Mouse (Mus musculus) frontal cortex, postnatal 25 days (tissue): ENCODE results near the gene Grem2.
A peak's percentile ranks its signal among the peaks of the same experiment; 100 is the strongest.

Experiments
- DNase-seq, 2 experiments: peaks; one replicate each; pipeline ENCODE4 v3.0.0; 2022; ENCODE audit warnings: low spot score in 2 of 2

Grem2 gene

DNA sequence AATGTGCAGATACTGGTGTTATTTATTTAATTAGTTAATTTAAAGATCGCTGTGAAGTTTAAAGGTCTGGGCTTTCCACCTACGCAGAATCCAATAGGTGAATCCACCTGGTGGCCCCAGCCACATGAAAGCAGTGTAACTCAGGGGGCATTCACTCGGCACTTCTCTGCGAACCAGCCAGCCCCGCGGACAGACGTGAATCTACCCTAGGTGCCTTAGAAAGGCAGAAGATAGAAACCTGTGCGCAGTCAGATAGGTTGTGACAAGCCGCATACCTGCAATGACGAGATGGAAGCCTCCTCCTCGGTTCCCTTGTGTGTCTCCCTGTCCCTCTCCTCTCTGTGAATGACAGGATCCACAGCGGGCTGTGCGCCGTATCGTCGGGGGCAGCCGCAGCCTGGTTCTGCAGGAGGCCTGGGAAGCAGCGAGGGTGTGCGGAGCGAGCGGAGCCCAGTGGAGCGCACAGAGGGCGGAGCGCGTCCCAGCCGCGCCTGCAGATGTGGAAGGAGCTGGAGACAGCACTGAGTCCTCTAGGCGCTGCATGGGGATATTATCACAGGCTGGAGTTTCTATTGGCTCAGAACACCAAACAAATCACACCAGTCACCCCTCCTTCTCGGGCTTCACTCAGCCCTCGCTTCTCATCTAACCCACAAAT lies at the start of gene Grem2:
Gene Grem2, minus strand, starts transcription at position 522 of the 658 bp plus-strand sequence.
- DNase-seq = peak; percentile 48 to 58

DNA sequence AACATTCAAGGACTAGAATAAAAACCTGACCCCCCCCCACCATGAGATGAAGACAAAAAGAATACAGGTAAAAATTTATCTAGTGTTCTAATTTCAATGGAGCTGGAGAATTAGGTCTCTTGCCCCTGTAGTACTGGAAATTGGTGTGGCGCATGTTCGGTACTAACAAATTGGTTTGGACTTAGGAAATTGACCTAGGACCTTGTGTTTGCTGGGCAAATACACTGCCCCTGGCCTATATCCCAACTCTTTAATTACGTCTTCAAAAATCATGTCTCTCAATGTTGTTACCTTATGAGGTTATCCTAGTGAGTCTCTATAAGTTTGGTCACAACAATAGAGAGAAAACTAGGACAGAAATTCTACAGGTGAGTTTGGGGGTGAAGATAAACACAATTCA lies 38.2 kb upstream of the Grem2 start:
- DNase-seq = no peak

DNA sequence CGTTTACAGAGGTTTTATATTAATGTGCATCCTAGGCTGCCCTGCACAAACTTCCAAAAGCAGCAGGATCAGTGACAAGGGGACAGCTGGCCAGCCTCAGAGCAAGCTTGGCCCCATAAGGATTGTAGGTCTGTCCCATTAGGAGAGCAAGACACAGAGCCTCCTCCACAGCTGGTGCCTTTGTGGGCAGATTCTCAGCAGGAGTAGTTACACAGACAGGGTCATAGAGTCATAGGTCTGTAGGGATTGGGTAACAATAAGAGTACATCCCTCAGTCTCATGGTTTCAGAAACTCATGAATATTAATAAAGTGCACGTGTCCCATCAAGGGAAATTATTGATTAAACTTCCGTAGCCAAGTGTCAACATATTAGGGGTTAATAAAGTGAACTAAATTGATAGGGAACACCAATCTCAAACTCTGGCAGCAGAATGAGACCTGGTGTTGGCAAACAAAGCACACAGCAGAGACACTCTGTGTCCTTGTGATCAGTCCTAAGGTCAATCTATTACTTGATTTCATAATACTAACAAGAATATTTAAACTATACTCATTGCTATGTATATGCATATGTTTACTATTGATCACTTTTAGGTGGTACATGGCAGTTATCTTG lies 9.5 kb upstream of the Grem2 start:
- DNase-seq = no peak

DNA sequence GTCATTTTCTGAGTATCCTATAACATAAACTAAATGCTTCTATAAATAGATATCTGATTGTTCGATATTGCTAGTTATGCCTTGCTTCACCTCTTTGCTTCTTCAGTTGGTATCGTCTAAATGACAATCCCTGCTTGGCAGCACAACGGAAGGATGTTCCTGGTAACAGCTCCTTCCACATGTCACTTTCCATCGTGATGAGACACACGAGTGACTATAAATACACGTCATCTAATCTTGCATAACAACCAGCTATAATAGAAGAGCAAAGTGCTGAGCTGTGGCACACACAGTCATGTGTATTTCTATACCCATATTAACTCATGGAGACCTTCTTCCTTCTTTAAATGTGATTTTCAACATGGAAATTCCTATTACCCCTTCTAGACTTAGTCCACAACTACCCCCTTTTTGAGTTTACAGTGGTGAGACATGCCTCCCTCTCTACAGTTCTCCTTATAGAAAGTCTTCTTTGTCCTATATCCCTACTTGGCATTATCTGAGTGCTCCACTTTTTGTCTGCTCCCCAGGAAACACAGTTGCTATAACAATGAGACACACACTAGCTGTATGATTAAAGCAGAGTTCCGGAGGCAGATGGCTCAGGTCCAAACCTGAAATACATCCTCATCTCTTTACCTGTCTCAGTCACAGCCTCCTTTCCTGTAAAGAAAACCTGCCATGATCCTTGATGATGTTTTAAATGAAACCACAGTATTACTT lies 8.0 kb upstream of the Grem2 start:
- DNase-seq = no peak

DNA sequence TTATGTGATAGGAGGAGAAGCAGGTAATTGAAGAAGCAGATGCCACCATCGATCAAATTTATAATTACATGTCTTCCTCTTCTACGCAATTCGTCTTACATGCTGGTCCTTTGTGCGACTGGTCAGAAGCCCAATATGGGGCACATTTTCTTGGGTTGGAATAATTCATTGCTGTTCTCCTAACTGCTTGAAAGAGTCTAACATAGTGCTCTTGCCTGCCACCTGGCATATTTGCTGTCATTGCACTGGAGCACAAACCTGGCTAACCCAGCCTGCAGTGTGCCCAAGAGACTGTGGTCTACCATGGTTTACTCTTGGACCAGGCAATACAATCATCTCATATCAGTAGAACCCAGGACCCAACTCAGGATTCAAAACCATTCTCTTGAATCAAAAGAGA lies 2.7 kb downstream of the Grem2 start:
- DNase-seq = no peak

DNA sequence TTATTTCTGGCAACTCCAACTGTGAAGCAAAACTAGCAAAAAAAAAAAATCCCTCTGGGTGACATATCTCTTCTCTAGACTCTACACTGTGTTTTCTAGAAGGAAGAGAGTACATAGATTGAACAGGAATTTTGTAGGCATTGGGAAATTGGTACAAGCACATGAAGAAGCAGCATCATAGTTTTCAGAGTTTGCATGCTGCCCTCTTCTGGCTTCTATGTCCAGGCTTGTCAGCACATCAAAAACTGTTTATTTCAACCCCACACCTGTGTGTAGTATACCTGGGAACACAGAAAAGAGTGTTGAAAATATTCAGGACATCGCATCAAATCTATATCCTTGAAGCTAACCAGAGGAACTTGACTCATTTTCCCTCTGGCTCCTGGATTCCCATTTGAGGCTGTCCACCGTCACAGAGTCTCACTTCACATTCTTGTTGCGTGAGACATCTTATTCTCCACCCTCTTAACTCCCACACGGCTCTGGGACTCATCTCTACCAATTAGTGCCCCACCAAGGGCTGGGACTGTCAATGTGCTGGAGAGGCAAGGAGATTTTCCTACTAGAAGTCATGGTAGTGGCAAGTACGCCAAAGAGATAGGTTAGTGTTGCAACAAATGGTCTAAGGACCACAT lies 3.3 kb downstream of the Grem2 start:
- DNase-seq = no peak

DNA sequence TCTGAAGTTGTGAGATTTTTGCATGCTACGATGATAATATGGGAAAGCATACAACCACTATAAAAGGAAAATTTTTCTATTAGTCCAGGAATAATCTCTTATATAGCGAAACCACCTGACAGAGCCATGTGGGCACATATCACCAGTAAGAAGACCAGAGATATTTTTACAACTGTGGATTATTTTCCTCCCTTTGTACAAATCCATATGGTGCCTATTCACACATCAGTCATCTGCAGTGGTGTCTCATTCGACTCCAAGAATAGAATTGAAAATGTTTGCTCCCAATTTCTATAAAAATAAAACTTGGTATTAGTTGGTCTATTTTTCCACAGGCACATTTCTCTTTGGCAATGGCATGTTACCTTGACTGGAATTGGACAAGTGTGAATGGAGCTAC lies 11.8 kb downstream of the Grem2 start:
- DNase-seq = no peak

DNA sequence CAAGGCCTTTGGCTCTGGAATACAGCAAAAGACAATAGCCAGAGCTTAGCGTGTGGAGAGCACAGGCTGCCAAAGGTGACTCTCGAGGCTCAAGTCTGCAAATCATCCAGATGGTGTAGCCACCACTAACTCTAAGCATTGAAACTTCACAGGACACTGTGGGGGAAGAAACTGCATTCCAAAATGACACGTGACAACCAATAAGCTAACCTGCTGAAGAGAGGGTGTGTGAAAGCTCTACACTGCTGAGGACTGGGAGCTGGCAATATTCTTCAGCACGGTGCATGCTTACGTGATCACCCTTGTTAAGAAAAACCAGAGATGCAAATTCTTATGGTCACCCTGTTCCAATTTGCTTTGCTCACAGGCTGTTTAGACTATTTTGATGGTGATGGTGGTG lies 13.4 kb downstream of the Grem2 start:
- no peak for DNase-seq

DNA sequence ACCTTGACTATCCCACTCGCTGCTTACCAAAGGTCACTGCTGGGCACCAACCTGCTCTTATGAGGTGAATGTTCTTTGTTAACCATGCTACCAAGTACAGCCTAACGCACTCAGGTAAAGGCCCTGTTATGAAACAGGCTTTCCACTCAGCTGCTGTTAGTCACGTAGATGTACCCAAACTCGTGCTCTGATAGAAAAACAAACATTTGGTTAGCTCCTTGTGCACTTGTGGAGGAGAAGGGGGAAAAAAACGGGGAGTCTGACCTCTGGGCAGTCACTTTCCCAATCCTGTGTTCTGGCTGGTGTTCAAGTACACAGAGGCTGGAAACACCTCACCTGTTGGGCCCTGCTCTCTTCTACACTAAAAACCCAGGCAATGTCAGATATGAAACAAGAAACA lies 14.0 kb downstream of the Grem2 start:
- DNase-seq = no peak

DNA sequence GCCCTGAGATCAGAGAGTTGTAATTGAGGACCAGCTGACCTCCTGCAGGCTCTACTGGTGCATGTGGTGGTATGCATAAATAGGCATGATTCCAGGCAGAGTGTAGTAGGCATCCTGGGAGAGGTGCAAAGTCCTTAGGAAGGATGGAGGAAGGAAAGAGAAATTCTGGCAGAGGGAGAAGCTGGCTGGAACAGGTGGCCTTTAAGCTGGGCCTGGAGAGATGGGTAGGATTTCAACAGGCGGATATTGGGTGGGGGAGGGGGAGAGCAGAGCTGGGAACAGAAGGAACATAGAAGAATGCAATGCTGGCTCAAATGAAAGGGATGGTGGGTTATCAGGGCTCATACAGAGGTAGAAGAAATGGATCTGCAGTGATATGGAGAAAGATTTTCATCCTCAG lies 18.9 kb downstream of the Grem2 start:
- no peak for DNase-seq

DNA sequence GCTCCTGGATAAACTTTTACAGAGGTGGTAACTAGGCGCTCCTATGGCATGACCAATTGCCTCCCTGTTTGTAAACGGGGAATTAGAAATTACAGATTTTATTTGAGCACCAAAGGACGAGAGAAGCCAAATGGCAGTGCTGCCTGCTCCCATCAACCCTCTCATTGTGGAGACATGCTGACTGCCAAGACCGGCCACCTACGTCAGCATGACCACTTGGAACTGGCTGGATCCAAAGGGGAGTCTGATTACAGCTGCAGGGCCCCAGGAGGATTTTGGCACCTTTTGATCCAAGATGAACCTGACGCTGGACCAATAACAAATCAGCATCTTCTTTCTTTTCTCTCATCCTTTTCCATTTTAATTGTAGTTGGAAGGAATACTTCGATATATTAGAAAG lies 29.1 kb downstream of the Grem2 start:
- no peak for DNase-seq

DNA sequence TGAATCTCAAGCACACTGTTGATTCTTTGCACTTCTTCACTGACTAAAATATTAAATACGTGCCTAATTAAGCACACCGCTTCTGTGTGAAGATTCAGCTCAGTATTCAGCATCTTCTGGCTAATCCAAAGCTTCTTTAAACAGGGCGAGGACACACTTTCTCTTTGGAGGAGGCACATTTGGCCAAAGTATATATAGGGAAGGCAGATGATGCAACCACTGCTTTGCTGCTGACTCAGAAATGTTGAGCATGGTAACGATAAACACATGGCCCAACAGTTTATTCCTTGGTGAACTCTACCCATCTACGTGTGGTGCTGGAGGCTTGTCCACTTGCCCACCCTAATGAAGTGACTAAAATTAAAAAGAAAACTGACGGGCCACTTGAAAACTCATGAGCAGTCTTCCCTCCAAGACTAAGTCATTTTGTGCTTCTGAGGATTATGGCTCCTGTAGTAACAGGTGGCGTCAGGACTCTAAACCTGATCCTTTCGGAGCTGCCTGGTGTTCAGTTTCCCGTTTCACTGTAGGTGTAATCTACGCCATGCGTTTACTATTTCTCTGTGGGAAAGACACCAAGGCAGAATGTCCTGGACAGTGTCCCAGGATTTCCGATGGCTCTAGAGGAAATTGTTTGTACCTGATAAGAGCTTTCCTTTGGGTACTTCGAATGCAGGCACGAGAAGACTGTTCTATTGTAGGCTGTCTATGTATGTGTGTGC lies 32.8 kb downstream of the Grem2 start:
- DNase-seq = no peak

DNA sequence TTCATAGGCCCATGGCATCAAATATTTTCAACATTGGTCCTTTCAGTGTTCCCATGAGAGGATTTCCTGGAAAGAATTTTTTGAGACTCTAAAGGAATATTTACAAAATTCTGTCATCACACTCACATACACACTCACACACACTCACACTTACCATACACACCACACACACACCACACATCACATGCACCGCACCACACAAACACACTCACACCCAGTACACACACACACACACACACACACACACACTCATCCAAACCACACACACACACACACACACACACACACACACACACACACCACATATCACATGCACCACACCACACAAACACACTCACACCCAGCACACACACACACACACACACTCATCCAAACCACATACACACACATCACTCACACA lies 33.5 kb downstream of the Grem2 start:
- DNase-seq = no peak

DNA sequence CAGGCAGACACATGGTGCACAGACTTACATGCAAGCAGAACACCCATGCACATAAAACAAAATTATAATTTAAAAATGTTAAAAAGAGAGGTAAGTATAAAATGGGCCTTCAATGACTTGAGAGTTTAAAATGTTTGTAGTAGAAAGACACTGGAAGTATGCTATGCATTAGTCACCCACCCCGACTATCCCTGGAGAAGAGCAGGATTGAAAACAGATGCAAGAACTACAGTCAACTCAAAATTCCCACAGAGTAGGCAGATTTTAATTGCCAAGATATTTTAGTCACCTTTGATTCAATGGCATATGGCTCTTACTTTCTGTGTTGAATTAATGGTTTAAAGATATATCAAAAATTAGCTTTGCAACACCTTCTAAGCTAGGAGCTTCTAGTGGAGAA lies 39.1 kb downstream of the Grem2 start:
- no peak for DNase-seq

DNA sequence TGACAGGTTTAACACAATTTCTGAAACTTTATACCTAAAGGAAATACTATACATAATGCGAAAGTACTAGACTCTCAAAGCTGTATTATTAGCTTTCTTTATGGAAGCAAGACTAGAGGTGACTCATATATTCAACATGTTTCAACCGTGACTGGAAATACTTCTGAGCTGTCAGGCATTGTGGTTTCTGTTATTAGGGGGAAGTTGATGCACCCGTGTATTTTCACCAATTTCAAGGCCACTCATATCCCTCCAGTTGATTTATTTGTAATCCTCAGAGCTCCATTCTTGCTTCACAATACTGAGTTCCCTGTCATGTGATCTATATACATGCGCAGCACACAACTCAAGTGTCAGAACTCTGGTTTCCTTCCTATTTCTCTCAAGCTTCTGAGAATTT lies 46.4 kb downstream of the Grem2 start:
- no peak for DNase-seq

DNA sequence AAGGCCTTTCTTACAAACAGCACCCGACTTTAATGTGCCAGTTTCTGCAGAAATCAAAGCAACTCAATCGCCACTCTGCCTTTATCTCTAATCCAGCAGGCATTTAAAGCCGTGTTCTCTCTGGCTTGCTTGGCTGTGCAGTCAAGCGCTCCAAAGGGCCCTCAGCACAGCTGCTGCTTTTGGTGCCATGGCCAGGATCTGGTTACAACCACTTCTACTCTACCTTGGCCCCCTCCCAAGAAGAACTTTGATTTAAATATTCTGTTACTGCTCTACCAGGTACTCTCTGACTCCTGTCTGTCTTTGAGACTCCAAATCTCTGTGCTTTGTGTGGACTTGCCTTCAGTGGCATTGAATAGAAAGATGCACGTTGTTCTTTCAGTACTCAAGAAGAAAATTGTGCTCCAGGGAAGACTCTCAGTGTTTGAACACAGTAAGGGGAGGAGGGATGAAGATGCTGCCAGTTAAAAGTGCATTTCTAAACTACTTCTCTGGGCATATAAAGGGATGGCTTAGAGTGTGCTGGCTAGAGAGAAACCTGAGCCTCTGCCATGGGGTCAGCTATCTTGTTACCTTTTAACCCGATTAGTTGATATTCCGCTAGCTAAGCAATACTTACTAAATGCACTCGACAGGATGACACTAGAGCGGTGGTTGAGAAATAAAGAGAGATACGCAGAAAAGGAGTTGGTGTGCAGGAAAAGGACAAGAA lies 61.1 kb downstream of the Grem2 start:
- DNase-seq = no peak

DNA sequence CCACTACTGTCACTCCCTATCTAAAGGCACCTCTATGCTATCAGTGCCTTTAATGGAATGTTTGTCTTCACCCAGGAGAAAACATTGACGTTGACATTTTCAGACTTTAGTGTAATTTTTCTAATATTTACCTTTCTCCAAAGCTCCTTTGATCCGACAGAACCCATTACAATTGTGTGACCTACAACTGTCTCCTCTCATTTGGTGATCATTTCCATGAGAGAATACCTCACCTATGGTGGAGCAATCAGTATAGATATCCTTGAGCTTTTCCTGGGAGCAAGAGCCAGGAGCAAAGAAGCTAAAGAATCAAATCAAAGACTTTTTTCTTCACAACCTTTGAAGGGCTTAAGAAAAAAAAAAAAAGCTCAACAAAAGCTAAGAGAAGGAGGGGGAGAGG lies 65.4 kb downstream of the Grem2 start:
- DNase-seq = no peak

DNA sequence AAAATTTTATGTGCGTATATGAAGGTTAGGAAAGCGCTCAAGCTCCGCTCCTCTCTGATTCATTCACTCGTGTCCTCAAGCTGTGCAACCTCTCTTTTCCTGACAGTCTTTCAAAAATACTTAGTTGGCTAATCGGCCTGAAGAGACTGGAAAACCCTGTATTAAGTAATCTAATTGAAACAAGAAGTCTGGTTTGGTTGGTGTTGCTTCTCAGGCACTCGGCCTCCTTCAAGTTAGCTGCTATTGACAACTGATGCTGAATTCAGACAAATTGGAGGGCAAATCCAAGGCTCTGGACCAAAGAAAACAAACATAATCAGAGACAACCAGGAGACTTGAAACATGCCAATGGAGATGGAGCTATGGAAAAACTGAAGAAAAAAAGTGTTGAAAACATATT lies 76.8 kb downstream of the Grem2 start:
- no peak for DNase-seq

DNA sequence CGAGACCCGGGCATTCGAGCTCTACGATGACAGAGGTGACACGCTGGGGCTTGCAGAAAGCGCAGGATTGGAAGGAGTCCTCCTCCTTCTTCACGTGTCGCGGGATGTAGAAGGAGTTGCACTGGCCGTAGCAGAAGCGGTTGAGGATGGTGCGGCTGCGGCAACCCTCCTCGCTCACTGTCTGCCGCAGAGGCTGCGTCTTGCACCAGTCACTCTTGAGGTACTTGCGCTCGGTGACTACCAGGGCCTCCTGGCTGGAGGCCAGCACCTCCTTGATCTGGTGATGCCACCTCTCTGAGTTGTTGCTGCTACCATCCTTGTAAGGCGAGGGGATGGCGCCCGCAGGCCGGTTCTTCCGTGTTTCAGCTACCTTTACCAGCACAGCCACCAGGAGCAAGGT lies 84.8 kb downstream of the Grem2 start:
- no peak for DNase-seq

DNA sequence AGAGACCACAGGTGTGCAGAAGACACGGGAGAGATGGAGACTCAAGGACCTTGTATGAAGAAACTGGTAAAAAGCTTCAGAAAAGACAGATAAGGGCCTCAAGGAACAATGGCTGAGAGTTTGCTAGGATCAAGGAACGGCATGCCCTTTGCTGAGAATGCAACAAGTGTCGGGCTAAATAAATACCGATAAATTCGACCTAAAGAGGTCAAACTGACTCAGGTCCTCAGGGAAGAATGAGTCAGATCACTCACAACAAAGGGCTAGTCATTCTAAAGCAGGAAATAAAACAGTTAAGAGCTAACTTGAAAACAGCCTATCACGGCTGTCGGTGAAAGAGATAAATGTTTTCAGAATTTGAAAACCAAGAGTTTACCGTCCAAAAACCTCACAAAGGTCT lies 95.1 kb downstream of the Grem2 start:
- DNase-seq = no peak

DNA sequence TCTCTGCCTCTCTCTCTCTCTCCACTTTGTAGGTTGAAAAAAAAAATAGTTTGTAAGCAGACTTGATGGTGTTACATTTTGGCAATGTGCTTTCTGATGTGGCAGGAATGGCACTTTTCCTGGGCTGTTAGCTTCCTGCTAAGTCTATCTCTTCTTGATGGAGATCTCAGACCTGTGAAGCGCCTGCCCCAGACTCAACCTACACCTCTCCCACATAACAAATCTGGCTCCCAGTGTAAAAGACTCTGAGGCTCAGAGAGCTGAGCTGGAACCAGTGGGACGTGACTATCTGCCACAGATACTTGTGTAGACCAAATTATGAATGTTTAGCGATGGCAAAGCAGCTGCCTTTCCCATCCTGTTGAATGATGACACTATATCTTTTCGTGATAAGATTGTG lies 109.8 kb downstream of the Grem2 start:
- DNase-seq = no peak

DNA sequence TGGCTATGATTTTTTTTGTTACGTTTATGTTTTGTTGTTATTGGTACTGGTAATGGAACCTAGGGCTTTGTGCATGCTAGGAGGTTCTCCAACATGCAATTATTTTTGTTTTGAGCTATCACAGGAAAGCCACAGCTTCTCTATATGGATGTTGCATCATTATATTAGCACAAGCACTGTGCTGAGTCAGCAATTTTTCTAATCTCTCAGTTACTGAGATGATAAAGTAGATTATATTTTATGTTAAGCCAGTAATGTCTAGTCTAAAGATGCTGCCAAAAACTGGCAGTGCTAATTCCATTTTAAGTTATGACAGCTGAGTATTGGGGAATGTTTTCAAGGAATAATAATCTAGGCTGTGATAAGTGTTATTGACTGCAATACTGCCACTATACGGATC lies 133.0 kb downstream of the Grem2 start:
- DNase-seq = no peak
